ENCODE assay signal across 24 mouse cellular contexts in genomic region chr15:87711790-87712189, GRCm38 (mm10).
DNase-seq lines count a peak whose midpoint lies in the region; ATAC-seq and TF ChIP-seq lines count a peak whose summit lies in the region.
"Had no signal": no experiment of that assay in that cellular context is flagged by ENCODE, and none has a peak within 500 bp of the region (broad histone marks: within the 10 kb centered on the region; RNA-seq: fewer than 3 reads in every experiment).

No protein-coding gene starts in this region.

- no peak overlapping the region for H3K4me3 ChIP-seq in midbrain, embryonic 14.5 days (replicated peaks; ENCODE audit: low read depth, low read length)
- H3K4me3 ChIP-seq in midbrain, embryonic 11.5 days (ENCODE audit: low read depth, low read length), result no peak overlapping the region
- no peak overlapping the region for H3K4me3 ChIP-seq in midbrain, postnatal 0 days (ENCODE audit: low read depth, low read length)
- H3K4me3 ChIP-seq in cerebellum, adult 2 months (replicated peaks; ENCODE audit: insufficient read depth, low read depth, low read length), result no peak overlapping the region
- H3K4me3 ChIP-seq: embryonic facial prominence, embryonic 15.5 days; forebrain, embryonic 12.5 days; heart, embryonic 12.5 days; neural tube, embryonic 12.5 days had no signal

- peak overlapping the region; percentile 33 for H3K27ac ChIP-seq in midbrain, embryonic 14.5 days (replicated peaks; ENCODE audit: low read depth, low read length)
- H3K27ac ChIP-seq in midbrain, embryonic 11.5 days (ENCODE audit: low read depth, low read length), result no peak overlapping the region
- H3K27ac ChIP-seq in midbrain, postnatal 0 days (ENCODE audit: low read depth, low read length), result peak overlapping the region; percentile 32; the same call in 1 of the 2 replicates
- no peak overlapping the region for H3K27ac ChIP-seq in cerebellum, adult 2 months (ENCODE audit: insufficient read depth, low read length)
- H3K27ac ChIP-seq: embryonic facial prominence, embryonic 15.5 days; forebrain, embryonic 12.5 days; liver, embryonic 14.5 days; neural tube, embryonic 12.5 days had no signal

- H3K4me2 ChIP-seq in midbrain, embryonic 14.5 days (ENCODE audit: low read length), result no peak overlapping the region
- no peak overlapping the region for H3K4me2 ChIP-seq in midbrain, embryonic 11.5 days
- no peak overlapping the region for H3K4me2 ChIP-seq in midbrain, postnatal 0 days (ENCODE audit: low read depth, low read length, poor library complexity, severe bottlenecking)
- H3K4me2 ChIP-seq: embryonic facial prominence, embryonic 15.5 days; forebrain, embryonic 12.5 days; heart, embryonic 12.5 days; neural tube, embryonic 12.5 days had no signal

- no peaks in the 10 kb centered on the region for H3K27me3 ChIP-seq in midbrain, embryonic 14.5 days (ENCODE audit: control insufficient read depth, insufficient read depth, low read length)
- no peaks in the 10 kb centered on the region for H3K27me3 ChIP-seq in midbrain, embryonic 11.5 days (ENCODE audit: control insufficient read depth, insufficient read depth, low read length)
- no peaks in the 10 kb centered on the region for H3K27me3 ChIP-seq in midbrain, postnatal 0 days (ENCODE audit: insufficient read depth, low read length)
- no peaks in the 10 kb centered on the region for H3K27me3 ChIP-seq in cerebellum, adult 2 months (ENCODE audit: control insufficient read depth, insufficient read depth, low read length)
- H3K27me3 ChIP-seq: embryonic facial prominence, embryonic 15.5 days; forebrain, embryonic 12.5 days; heart, embryonic 12.5 days; neural tube, embryonic 12.5 days had no signal

- DNase-seq in midbrain, embryonic 14.5 days, result no peak
- DNase-seq in midbrain, embryonic 11.5 days (ENCODE audit: low spot score, missing footprints), result no peak
- DNase-seq in Muller cell, postnatal 12 days (ENCODE audit: inconsistent ontology term), result peak; percentile 50
- peak; percentile 46 for DNase-seq in fibroblast of lung, adult 2 months (ENCODE audit: low read depth)
- no peak for DNase-seq in midbrain, postnatal 0 days (ENCODE audit: low spot score)
- no peak for DNase-seq in cerebellum, adult 2 months
- DNase-seq in lung, postnatal 4 days, result no peak
- DNase-seq: adrenal gland, postnatal 10 days; cerebellum, adult 11 months; cerebellum, postnatal 14 days; gastrocnemius, postnatal 10 days; heart, adult 11 months; heart, postnatal 14 days; kidney, adult 2 months; kidney, postnatal 4 days; layer of hippocampus, adult 9-11 months; thymus, postnatal 25 days had no signal

- TF ChIP-seq POLR2A in cerebellum, adult 2 months (IDR thresholded peaks at IDR 0.05; ENCODE audit: borderline replicate concordance, insufficient read depth, low read length), result no peak

- no peaks in the 10 kb centered on the region for H3K36me3 ChIP-seq in midbrain, embryonic 14.5 days (ENCODE audit: control insufficient read depth, insufficient read depth, low read length)
- H3K36me3 ChIP-seq in midbrain, embryonic 11.5 days (ENCODE audit: control insufficient read depth, insufficient read depth, low read length), result no peaks in the 10 kb centered on the region
- no peaks in the 10 kb centered on the region for H3K36me3 ChIP-seq in midbrain, postnatal 0 days (ENCODE audit: insufficient read depth, low read length)
- H3K36me3 ChIP-seq: embryonic facial prominence, embryonic 15.5 days; forebrain, embryonic 12.5 days; heart, embryonic 12.5 days; neural tube, embryonic 12.5 days had no signal

- WGBS in midbrain, embryonic 14.5 days, result 81% methylated on average over 4 of the region's 4 CpGs
- WGBS in midbrain, embryonic 11.5 days, result 81% methylated on average over 4 of the region's 4 CpGs
- WGBS in midbrain, postnatal 0 days, result 47% methylated on average over 4 of the region's 4 CpGs
- 64% methylated on average over 4 of the region's 4 CpGs for WGBS in cerebellum, adult 2 months

- H3K4me1 ChIP-seq in midbrain, embryonic 14.5 days (ENCODE audit: control insufficient read depth, insufficient read depth, low read length), result peaks cover 10% of the 10 kb centered on the region; the same call in 1 of the 2 replicates
- no peaks in the 10 kb centered on the region; the same call in 1 of the 2 replicates for H3K4me1 ChIP-seq in midbrain, embryonic 11.5 days (ENCODE audit: control insufficient read depth, insufficient read depth, low read length)
- H3K4me1 ChIP-seq in midbrain, postnatal 0 days (ENCODE audit: insufficient read depth, low read length), result peaks cover 14% of the 10 kb centered on the region; the same call in 1 of the 2 replicates
- peaks cover 27% of the 10 kb centered on the region for H3K4me1 ChIP-seq in cerebellum, adult 2 months (ENCODE audit: control insufficient read depth, insufficient read depth, low read length)
- H3K4me1 ChIP-seq: embryonic facial prominence, embryonic 15.5 days; heart, embryonic 12.5 days had no signal

- H3K9me3 ChIP-seq in midbrain, embryonic 14.5 days (ENCODE audit: control insufficient read depth, low read length), result no peaks in the 10 kb centered on the region
- H3K9me3 ChIP-seq in midbrain, embryonic 11.5 days (ENCODE audit: control insufficient read depth, low read length), result no peaks in the 10 kb centered on the region
- no peaks in the 10 kb centered on the region for H3K9me3 ChIP-seq in midbrain, postnatal 0 days (ENCODE audit: low read length)
- H3K9me3 ChIP-seq: embryonic facial prominence, embryonic 15.5 days; forebrain, embryonic 12.5 days; heart, embryonic 12.5 days; neural tube, embryonic 12.5 days had no signal

- H3K9ac ChIP-seq in midbrain, embryonic 14.5 days (replicated peaks; ENCODE audit: low read length), result no peak overlapping the region
- no peak overlapping the region for H3K9ac ChIP-seq in midbrain, embryonic 11.5 days (ENCODE audit: low read length)
- H3K9ac ChIP-seq in midbrain, postnatal 0 days (replicated peaks; ENCODE audit: low read length, poor library complexity, severe bottlenecking), result no peak overlapping the region
- H3K9ac ChIP-seq: embryonic facial prominence, embryonic 15.5 days; forebrain, embryonic 12.5 days; heart, embryonic 12.5 days; liver, embryonic 14.5 days; neural tube, embryonic 12.5 days had no signal

- TF ChIP-seq CTCF in midbrain, postnatal 0 days (IDR thresholded peaks at IDR 0.05), result no peak
- no peak for TF ChIP-seq CTCF in cerebellum, adult 2 months (IDR thresholded peaks at IDR 0.05; ENCODE audit: borderline replicate concordance, insufficient read depth, low read depth, low read length)

- ATAC-seq in midbrain, embryonic 14.5 days (ENCODE audit: low FRiP score, low TSS enrichment), result no peak
- no peak for ATAC-seq in midbrain, embryonic 11.5 days (ENCODE audit: low FRiP score)
- no peak for ATAC-seq in midbrain, postnatal 0 days (ENCODE audit: low FRiP score)
- ATAC-seq: activated CD4-positive, CD25-positive, alpha-beta regulatory T cell, adult 4 months; inflammation-experienced regulatory T-cells, adult 6 months had no signal

Comparison
In these comparisons a context has a peak if more than half of its experiments do, and no peak if none do; other contexts are left out.
1. H3K27ac ChIP-seq: peak in midbrain, embryonic 14.5 days (single experiment) and midbrain, postnatal 0 days (single experiment); none in midbrain, embryonic 11.5 days (single experiment) and cerebellum, adult 2 months (single experiment).
2. DNase-seq: peak in Muller cell, postnatal 12 days (single experiment) and fibroblast of lung, adult 2 months (single experiment); none in midbrain, embryonic 14.5 days (single experiment), midbrain, embryonic 11.5 days (single experiment), midbrain, postnatal 0 days (single experiment), cerebellum, adult 2 months (0 of 2) and lung, postnatal 4 days (0 of 2).